Mouse (Mus musculus) thymus, adult 2 months (tissue): ENCODE measurements around the gene C130050O18Rik. TPM values are rescaled to one million over a fixed set of nuclear protein-coding genes. Genes with fewer than 3 reads are reported as not detected.
"Not testable (repeated sequence)": the region's sequence is repeated elsewhere in the genome, so short reads cannot be mapped to it uniquely, and the experiment has no call there.

Source experiments
- DNase-seq: peaks from one replicate; pipeline ENCODE4 v3.0.0; 2021
- H3K27ac ChIP-seq: fragments of 200-500 bp; 2 replicates; pipeline ENCODE4 v1.5.1; 2012; ENCODE audit warnings: low read length, control low read depth; ENCODE audit not compliant: control insufficient read depth, insufficient read depth
- H3K27me3 ChIP-seq: fragments of 200-500 bp; 2 replicates; pipeline ENCODE4 v1.6.1; 2012; ENCODE audit warnings: mild to moderate bottlenecking, low read length, moderate library complexity, mixed read lengths; ENCODE audit not compliant: control insufficient read depth, insufficient read depth
- H3K36me3 ChIP-seq: fragments of 200-500 bp; 2 replicates; pipeline ENCODE4 v1.6.1; 2012; ENCODE audit warnings: mild to moderate bottlenecking, low read length, moderate library complexity; ENCODE audit not compliant: control insufficient read depth, insufficient read depth
- H3K4me1 ChIP-seq: fragments of 200-500 bp; replicated peaks from 2 replicates; pipeline ENCODE4 v1.6.1; 2012; ENCODE audit warnings: low read length; ENCODE audit not compliant: control insufficient read depth, insufficient read depth
- H3K4me3 ChIP-seq: fragments of 200-500 bp; 2 replicates; pipeline ENCODE4 v1.5.1; 2012; ENCODE audit warnings: mild to moderate bottlenecking, low read length, control low read depth, moderate library complexity; ENCODE audit not compliant: control insufficient read depth, insufficient read depth
- CTCF ChIP-seq: fragments of 200-500 bp; IDR thresholded peaks from 2 replicates; pipeline ENCODE4 v1.5.1; 2012; ENCODE audit warnings: mild to moderate bottlenecking, control low read depth, low read length, moderate library complexity, borderline replicate concordance; ENCODE audit not compliant: control insufficient read depth, poor library complexity, insufficient read depth; ENCODE audit errors: extremely low read depth
- POLR2A ChIP-seq: fragments of 200-500 bp; IDR thresholded peaks from 2 replicates; pipeline ENCODE4 v1.6.1; 2012; ENCODE audit warnings: mild to moderate bottlenecking, low read length, control low read depth, moderate library complexity; ENCODE audit not compliant: control insufficient read depth, poor library complexity, insufficient read depth; ENCODE audit errors: extremely low read depth
- WGBS: fragments of 180-500 bp; shearing (Covaris S2); methylation state at CpG from one replicate; pipeline ENCODE4 v1.1.7; 2018; 5-methylcytosine and 5-hydroxymethylcytosine counted together
- polyA plus RNA-seq: library from polyadenylated mRNA; depleted of rRNA; stranded (reverse); fragments of >200 nt; gene quantifications from 2 replicates; pipeline ENCODE4 v1.2.3, GENCODE M21; 2012

The C130050O18Rik gene
- polyA plus RNA-seq, 1 experiment = 2.1 TPM

GRCm38 (mm10) chr5:139384531-139384930 lies 20.5 kb upstream of the C130050O18Rik start:
- TF ChIP-seq POLR2A = no peak
- H3K36me3 ChIP-seq = no peaks in the 10 kb centered on the region
- no peak for DNase-seq
- no peak overlapping the region for H3K27ac ChIP-seq
- H3K4me3 ChIP-seq = no peak overlapping the region
- H3K4me1 ChIP-seq = peaks cover 49% of the 10 kb centered on the region
- no peaks in the 10 kb centered on the region for H3K27me3 ChIP-seq
- WGBS = 91% methylated on average over 10 of the region's 10 CpGs

DNA sequence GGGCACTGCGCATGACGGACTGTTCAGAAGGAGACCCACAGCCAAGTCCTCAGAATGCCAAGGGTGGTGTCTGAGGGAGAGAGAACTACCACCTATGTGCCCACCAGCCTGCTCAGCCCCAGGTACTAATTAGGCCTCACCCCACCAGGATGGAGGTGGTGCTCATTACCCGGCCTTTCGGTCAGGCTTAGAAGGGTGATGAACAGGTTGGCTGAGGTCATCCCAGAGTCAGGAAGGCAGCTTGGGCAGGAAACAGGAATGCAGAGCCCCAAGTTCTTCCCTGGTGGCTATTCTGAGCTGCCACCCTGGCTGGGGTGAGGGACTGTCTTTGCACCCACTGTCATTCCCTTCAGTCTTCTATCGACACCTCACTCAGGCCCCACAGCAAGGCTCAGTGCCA lies 19.0 kb upstream of the C130050O18Rik start:
- no peak for DNase-seq
- Histone ChIP-seq H3K4me1 (peaks cover 37% of the 10 kb centered on the region), H3K27me3 (no peaks in the 10 kb centered on the region), H3K27ac (no peak overlapping the region), H3K36me3 (no peaks in the 10 kb centered on the region), H3K4me3 (no peak overlapping the region)
- 95% methylated on average over 5 of the region's 5 CpGs for WGBS
- TF ChIP-seq POLR2A = no peak
- no peak for TF ChIP-seq CTCF

DNA sequence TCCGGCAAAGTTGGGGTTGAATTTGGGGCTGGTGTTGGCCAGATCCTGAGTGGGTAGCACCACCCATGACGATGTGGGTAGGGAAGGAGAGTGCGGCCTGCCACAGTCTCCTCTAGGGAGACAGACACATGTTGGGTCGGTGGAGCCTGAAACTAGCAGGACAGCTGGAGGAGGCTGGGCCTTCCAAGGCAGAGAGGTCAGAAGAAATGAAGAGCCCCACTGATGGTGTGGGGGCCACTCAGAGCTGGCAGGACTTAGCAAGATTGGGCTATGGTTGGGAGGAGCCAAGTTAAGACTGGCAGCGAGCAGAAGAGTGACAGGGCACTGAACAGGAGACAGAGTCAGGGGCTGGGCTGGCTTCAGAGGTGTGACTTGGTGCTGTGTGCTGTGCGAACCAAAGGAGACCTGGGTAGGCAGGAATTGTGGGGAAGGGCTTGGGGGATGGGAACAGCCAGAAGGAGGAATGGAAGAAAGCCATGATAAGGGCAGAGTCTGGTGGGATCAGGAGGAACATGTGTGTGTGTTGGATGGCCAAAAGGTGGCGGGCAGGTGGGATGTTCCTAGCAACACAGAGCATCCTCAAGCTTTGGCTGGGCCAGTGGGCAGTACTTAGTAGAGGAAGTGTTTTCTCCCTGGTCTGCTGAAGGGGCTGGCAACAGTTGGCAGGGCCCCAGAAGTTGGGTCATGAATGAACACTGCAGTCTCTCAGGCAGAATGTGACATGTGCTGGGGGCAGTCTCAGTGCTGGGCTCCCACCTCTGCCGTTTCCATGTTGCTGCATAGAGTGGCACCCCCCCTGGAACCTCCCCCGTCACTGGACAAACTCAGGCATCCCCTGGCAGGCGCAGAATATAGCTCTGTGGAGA lies 17.5 kb upstream of the C130050O18Rik start:
- no peaks in the 10 kb centered on the region for H3K36me3 ChIP-seq
- H3K4me3 ChIP-seq = no peak overlapping the region
- H3K4me1 ChIP-seq = peaks cover 27% of the 10 kb centered on the region
- no peaks in the 10 kb centered on the region for H3K27me3 ChIP-seq
- TF ChIP-seq CTCF (no peak), POLR2A (no peak)
- WGBS = 89% methylated on average over 10 of the region's 10 CpGs
- no peak for DNase-seq
- H3K27ac ChIP-seq = no peak overlapping the region

- Histone ChIP-seq H3K4me3 (no peak overlapping the region), H3K27me3 (no peaks in the 10 kb centered on the region), H3K36me3 (peaks cover under 1% of the 10 kb centered on the region; the same call in 1 of the 2 replicates), H3K4me1 (peaks cover 21% of the 10 kb centered on the region), H3K27ac (no peak overlapping the region)
- TF ChIP-seq POLR2A (no peak), CTCF (no peak)
- DNase-seq = no peak
- 82% methylated on average over 4 of the region's 4 CpGs for WGBS
Measured at GRCm38 (mm10) chr5:139388195-139388570, 16.9 kb upstream of the C130050O18Rik start.

DNA sequence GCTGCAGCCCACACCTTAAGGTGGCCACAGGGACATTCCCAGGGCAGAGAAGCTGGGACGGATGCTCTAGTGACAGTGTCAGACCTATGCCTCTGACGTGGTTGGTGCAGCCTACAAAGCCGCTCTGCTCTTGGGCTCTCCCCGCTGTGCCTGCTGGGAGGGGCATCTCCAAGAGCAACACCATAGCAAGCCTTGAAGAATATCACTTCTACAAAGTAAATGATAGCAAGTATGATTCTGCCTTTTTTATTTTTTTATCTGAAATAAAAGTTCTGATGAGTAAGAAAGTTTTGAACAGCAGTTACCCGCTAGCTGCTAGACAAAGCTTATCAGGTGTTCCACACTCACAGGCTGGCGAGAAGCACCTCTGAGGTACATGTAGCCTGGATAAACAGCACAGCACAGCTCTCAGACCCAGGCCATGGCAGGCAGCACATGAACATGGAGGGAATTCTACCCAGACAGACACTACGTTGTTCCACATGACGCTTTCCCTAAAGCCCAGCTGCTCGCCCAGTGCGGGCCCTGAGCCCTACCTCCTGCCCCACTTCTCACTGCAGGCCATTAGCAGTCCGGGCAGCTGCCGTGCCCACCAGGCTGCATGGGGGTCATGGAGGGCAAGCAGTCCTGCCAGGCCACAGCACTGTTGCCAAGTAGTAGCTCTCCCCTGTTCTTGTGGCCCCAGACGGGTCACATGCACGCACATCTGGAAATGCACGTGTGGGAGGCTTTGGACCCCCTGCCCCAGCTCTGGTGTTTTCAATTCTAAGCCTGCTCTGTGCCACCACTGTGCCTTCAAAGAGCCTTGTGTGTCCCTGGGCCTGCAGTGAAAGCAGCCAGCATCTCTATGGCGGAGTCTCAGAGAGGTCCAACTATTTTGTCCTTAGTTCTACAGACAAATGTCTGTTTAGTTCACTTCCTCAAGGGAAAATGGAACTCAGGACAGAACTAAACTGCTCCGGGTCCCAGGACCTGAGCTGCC lies 16.1 kb upstream of the C130050O18Rik start:
- H3K4me3 ChIP-seq = no peak overlapping the region
- DNase-seq = no peak
- WGBS = 93% methylated on average over 17 of the region's 17 CpGs
- TF ChIP-seq CTCF (no peak), POLR2A (no peak)
- peaks cover 4% of the 10 kb centered on the region; the same call in 1 of the 2 replicates for H3K36me3 ChIP-seq
- no peaks in the 10 kb centered on the region for H3K27me3 ChIP-seq
- H3K4me1 ChIP-seq = peaks cover 14% of the 10 kb centered on the region
- no peak overlapping the region for H3K27ac ChIP-seq

- WGBS = 84% methylated on average over 6 of the region's 6 CpGs
- Histone ChIP-seq H3K27ac (no peak overlapping the region), H3K27me3 (no peaks in the 10 kb centered on the region), H3K4me3 (no peak overlapping the region), H3K4me1 (peaks cover 15% of the 10 kb centered on the region), H3K36me3 (peaks cover 4% of the 10 kb centered on the region; the same call in 1 of the 2 replicates)
- TF ChIP-seq CTCF (no peak), POLR2A (no peak)
- DNase-seq = no peak
Measured at GRCm38 (mm10) chr5:139389676-139390061, 15.4 kb upstream of the C130050O18Rik start.

GRCm38 (mm10) chr5:139390324-139391119 lies 14.6 kb upstream of the C130050O18Rik start:
- not testable (repeated sequence) for DNase-seq, H3K27ac ChIP-seq, H3K27me3 ChIP-seq, H3K36me3 ChIP-seq, H3K4me3 ChIP-seq
- peaks cover 21% of the 10 kb centered on the region for H3K4me1 ChIP-seq
- WGBS = 97% methylated on average over 5 of the region's 5 CpGs
